Mouse (Mus musculus) CH12.LX (cell line): ENCODE data around the gene Src.

Experiments
- CTCF ChIP-seq, 2 experiments: IDR thresholded peaks in 1 of 2; conservative IDR thresholded peaks in 1 of 2; 2 replicates each; pipeline ENCODE4 v1.5.1; 2011 to 2012; ENCODE audit warnings: low read depth in 2 of 2, low read length in 2 of 2, improper control_type of control experiment in 1 of 2, inconsistent platforms in 1 of 2, mild to moderate bottlenecking in 1 of 2, moderate library complexity in 1 of 2
- MAFK ChIP-seq: IDR thresholded peaks from 2 replicates; pipeline ENCODE4 v1.6.1; 2011; ENCODE audit warnings: low read length, improper control_type of control experiment; ENCODE audit not compliant: insufficient replicate concordance
- POLR2A ChIP-seq: IDR thresholded peaks from 2 replicates; pipeline ENCODE4 v1.6.1; 2011; ENCODE audit warnings: low read depth, mild to moderate bottlenecking, improper control_type of control experiment, low read length
- RAD21 ChIP-seq: IDR thresholded peaks from 2 replicates; pipeline ENCODE4 v1.6.1; 2011; ENCODE audit warnings: low read depth, mild to moderate bottlenecking, low read length, improper control_type of control experiment, moderate library complexity
- SIN3A ChIP-seq: IDR thresholded peaks from 2 replicates; pipeline ENCODE4 v1.6.1; 2012; ENCODE audit warnings: low read length, improper control_type of control experiment, inconsistent platforms
- ZNF384 ChIP-seq: IDR thresholded peaks from 2 replicates; pipeline ENCODE4 v1.6.1; 2012; ENCODE audit warnings: low read depth, low read length, improper control_type of control experiment, inconsistent platforms

DNA sequence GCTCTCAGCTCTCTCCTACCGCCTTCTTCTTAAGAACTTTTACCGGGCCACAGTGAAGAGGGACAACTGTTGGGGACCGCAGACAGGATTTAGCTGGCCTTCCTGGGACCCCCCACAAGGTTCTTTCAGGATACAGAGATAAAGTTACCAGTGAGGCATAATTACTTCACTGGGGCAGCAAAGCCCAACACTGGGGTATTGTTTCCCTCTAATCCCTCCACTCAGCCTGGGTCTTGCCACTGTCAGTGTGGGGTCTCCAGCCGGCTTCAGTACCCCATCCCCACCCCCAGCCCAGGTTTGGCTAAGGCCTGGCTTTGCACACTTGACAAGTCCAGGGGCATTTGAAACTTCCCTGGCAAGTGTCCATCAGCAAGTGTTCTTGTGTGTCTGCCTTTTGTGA, 96.1 kb downstream of the Src start:
- no peak for TF ChIP-seq ZNF384
- no peak for TF ChIP-seq SIN3A
- no peak for TF ChIP-seq POLR2A
- no peak for TF ChIP-seq RAD21
- no peak for TF ChIP-seq CTCF (conservative IDR thresholded peaks at IDR 0.05 in 1 of 2, IDR thresholded peaks at IDR 0.05 in 1 of 2; ENCODE audit: low read depth in 2 of 2, low read length in 2 of 2)
- no peak for TF ChIP-seq MAFK
